8 mouse cellular contexts compared by ENCODE assay signal in the genomic region with DNA sequence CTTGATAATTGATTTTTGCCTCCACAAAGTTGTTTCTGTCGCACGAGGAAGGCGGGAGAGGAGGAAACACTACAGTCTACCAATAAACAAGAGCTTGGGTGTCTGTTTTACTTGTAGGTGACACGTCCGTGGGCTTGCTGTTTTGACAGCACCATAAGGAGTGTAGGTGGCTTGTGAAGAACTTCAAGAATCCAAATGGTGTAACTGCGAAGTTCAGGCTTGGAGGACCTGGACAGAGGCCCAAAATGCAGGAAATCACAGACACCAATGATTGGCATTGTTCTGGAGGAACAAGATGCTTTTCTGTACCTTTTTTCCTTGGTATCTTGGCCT.
A peak's percentile ranks its signal among the peaks of the same experiment; 100 is the strongest.
DNase-seq lines count a peak whose midpoint lies in the region; ATAC-seq and TF ChIP-seq lines count a peak whose summit lies in the region.

No protein-coding gene starts in this region.

- H3K4me1 ChIP-seq in heart, adult 2 months (ENCODE audit: control insufficient read depth, insufficient read depth, low read length): peaks cover 21% of the 10 kb centered on the region
- H3K4me1 ChIP-seq in G1E (ENCODE audit: insufficient read depth, low read depth, low read length): peaks cover 43% of the 10 kb centered on the region
- H3K4me1 ChIP-seq in limb, embryonic 10.5 days: peaks cover 12% of the 10 kb centered on the region

- intact Hi-C loops in heart, adult 2 months (cut with DNase I): no loop called here
- intact Hi-C loops in heart, postnatal 25 days (cut with DNase I): loop anchor here (5.0 kb wide), 1 partner anchor 34 kb away; no protein-coding TSS in a partner anchor
- intact Hi-C loops in gastrocnemius, postnatal 36 days (cut with DNase I): no loop called here

- peaks cover 34% of the 10 kb centered on the region for H3K36me3 ChIP-seq in heart, adult 2 months (ENCODE audit: control insufficient read depth, insufficient read depth, low read length)
- H3K36me3 ChIP-seq in G1E (replicated peaks): peaks cover 8% of the 10 kb centered on the region
- no peaks in the 10 kb centered on the region for H3K36me3 ChIP-seq in limb, embryonic 10.5 days

- peak overlapping the region; percentile 81 for H3K4me3 ChIP-seq in heart, adult 2 months
- peak overlapping the region; percentile 76 for H3K4me3 ChIP-seq in G1E (ENCODE audit: low read depth, low read length)
- peak overlapping the region; percentile 63 for H3K4me3 ChIP-seq in limb, embryonic 10.5 days

- 7% methylated on average over 6 of the region's 6 CpGs for WGBS in heart, adult 2 months
- 3% methylated on average over 6 of the region's 6 CpGs for WGBS in limb, embryonic 10.5 days

- H3K9ac ChIP-seq in heart, adult 2 months (ENCODE audit: low read depth, low read length): peak overlapping the region; percentile 44

- TF ChIP-seq CTCF in heart, adult 2 months (IDR thresholded peaks at IDR 0.05): no peak
- TF ChIP-seq CTCF in G1E (IDR thresholded peaks at IDR 0.05; ENCODE audit: low read depth, low read length): no peak

- no peak for ATAC-seq in G1E (ENCODE audit: extremely low read depth, insufficient number of reproducible peaks, low FRiP score, poor library complexity, severe bottlenecking)
- ATAC-seq in monocyte, adult 5-6 weeks (replicated peaks; ENCODE audit: insufficient number of reproducible peaks, low FRiP score, low TSS enrichment, poor library complexity, severe bottlenecking): peak; percentile 3; the same call in 1 of the 2 replicates

- DNase-seq in heart, adult 2 months: no peak
- DNase-seq in heart, postnatal 25 days (ENCODE audit: low spot score): no peak
- DNase-seq in G1E (ENCODE audit: low spot score): no peak
- peak; percentile 59 to 82 for DNase-seq in frontal cortex, postnatal 36 days (ENCODE audit: low spot score in 2 of 2)
- DNase-seq in limb, embryonic 10.5 days (ENCODE audit: low spot score): no peak
- no peak for DNase-seq in gastrocnemius, postnatal 36 days
- no peak for DNase-seq in spleen, postnatal 14 days (ENCODE audit: low spot score in 2 of 2)

- no peaks in the 10 kb centered on the region for H3K9me3 ChIP-seq in G1E (replicated peaks)
- H3K9me3 ChIP-seq in limb, embryonic 10.5 days (replicated peaks): no peaks in the 10 kb centered on the region

- peaks cover 3% of the 10 kb centered on the region for H3K79me2 ChIP-seq in heart, adult 2 months (replicated peaks; ENCODE audit: control insufficient read depth, insufficient read depth, low read length)

- H3K27ac ChIP-seq in heart, adult 2 months: peak overlapping the region; percentile 97
- peak overlapping the region; percentile 89 for H3K27ac ChIP-seq in limb, embryonic 10.5 days

- TF ChIP-seq EP300 in heart, adult 2 months (IDR thresholded peaks at IDR 0.05; ENCODE audit: insufficient read depth, low read depth, low read length): no peak

- no peak for TF ChIP-seq POLR2A in heart, adult 2 months (IDR thresholded peaks at IDR 0.05; ENCODE audit: insufficient read depth, low read depth, low read length)

- no peaks in the 10 kb centered on the region for H3K27me3 ChIP-seq in heart, adult 2 months (ENCODE audit: control insufficient read depth, insufficient read depth, low read length)
- no peaks in the 10 kb centered on the region for H3K27me3 ChIP-seq in G1E (ENCODE audit: insufficient read depth, low read length)
- H3K27me3 ChIP-seq in limb, embryonic 10.5 days (ENCODE audit: low read depth, poor library complexity, severe bottlenecking): no peaks in the 10 kb centered on the region

Comparison
In these comparisons a context has a peak if more than half of its experiments do, and no peak if none do; other contexts are left out.
1. DNase-seq: peak in frontal cortex, postnatal 36 days (2 of 2); none in heart, adult 2 months (0 of 2), heart, postnatal 25 days (single experiment), G1E (single experiment), limb, embryonic 10.5 days (single experiment), gastrocnemius, postnatal 36 days (0 of 2) and spleen, postnatal 14 days (0 of 2).
2. Peak in every context shown above with its lines, with median percentiles within 50 percentile points of each other: H3K4me3 ChIP-seq.